Mouse (Mus musculus): Measurements from ENCODE around the gene Mrc2. TPM values are rescaled to one million over a fixed set of nuclear protein-coding genes. Genes with fewer than 3 reads are reported as not detected.

The Mrc2 gene
- 10 to 100 TPM in 3 of 4 experiments, 1 to 10 TPM in 1; 9.8 to 13.3 (median 13.0) TPM for total RNA-seq (2022)

DNA sequence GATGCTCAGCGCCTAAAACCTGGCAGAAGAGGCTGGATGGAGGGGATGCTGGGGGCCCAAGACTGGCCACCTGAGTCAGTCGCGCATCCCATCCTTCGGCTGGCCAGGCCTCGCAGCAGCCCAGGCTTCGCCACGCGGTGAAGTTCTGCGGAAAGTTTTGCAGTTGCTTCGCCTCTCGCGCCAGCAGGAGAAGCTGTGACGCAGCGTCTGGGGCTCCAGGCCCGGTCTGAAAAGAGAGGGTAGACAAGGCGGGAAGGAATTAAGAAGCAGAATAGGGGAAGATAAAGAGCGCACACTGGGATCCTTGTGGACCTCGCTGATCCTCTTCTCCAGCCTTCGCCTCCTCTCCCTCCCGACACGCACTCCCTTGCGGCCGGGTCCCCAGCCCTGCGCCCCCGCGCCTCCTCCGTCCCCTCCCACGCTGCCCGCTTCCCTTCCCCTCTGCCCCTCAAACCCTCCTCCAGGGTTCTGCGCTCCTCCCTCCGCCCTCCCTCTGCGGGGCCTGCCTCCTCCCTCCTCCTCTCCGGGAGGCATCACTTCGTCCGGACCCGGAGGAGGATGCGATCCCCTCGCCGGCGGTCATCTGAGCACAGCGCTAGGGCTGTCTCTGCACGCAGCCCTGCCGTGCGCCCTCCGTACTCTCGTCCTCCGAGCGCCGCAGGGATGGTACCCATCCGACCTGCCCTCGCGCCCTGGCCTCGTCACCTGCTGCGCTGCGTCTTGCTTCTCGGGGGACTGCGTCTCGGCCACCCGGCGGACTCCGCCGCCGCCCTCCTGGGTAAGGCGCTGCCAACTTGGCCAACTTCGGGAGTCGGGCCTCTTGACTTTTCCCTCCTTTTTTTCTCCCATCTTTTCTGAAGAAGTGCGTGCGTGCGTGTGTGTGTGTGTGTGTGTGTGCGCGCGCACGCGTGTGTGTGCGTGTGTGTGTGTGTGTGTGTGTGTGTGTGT lies at the start of gene Mrc2:
TSS of gene Mrc2 (plus strand) at position 520 of the 948 bp plus-strand sequence.
- DNase-seq (ENCODE audit: low spot score): peak; percentile 73

DNA sequence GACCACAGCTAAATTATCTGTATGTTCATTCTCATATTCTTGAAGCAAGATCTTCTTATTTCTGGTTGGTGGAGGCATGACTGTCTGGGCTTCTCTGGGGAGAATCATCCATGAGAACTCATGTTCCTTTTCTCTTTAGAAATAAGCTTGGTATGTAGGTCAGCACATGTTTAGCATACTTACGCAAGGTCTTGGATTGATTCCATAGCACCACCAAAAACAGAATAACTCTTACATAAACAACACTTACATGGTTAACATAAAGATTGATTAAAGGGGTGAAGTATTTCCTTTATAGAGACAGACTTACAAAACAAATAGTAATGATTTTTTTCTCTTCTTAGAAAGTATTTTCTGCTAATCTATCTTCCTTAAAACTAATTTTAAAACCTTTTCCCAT lies 46.1 kb upstream of the Mrc2 start:
- DNase-seq (ENCODE audit: low spot score): no peak

DNA sequence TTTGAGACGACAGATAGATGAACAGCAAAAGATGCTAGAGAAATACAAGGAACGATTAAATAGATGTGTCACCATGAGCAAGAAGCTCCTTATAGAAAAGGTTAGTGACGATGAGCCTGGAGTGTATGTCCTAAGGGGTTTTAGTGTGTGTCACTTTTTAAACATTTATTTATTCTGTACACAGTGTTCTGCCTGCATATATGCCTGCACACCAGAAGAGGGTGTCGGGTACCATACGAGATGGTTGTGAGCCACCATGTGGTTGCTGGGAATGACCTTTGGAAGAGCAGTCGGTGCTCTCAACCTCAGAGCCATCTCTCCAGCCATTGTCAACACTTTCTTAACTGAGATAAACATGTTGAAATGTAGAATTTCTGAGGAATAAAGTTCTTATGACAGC lies 45.7 kb upstream of the Mrc2 start:
- no peak for DNase-seq (ENCODE audit: low spot score)

DNA sequence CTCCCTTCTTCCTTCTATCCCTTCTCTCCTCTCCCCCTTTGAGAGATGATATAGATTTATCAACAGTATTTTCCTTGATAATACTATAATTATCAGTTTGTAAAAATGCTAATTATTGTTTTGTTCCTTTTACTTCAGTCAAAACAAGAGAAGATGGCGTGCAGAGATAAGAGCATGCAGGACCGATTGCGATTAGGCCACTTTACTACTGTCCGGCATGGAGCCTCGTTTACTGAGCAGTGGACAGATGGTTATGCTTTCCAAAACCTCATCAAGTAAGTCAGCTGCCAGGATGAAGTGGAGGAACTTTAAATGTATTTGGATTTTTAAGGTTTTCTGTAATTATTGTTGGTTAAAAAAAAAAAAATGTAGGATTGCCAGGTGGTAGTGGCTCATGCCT lies 45.1 kb upstream of the Mrc2 start:
- DNase-seq (ENCODE audit: low spot score): no peak

DNA sequence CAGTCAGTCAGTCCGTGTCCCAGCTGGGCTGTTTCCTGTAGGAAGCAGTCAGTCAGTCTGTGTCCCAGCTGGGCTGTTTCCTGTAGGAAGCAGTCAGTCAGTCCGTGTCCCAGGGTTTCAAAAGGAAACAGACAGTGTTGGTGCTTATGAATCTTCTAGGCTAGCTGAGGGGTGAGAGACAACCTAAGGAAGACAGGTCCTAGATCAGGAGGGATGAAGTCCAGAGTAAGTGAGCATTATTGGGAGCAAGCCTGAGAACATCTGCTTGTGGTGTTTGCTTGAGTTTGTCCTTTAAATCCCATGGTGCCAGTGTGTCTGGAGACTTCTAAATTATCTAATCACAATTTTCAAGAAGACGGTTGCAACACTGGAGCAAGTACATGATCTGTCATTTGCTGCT lies 32.7 kb upstream of the Mrc2 start:
- DNase-seq (ENCODE audit: low spot score): no peak

DNA sequence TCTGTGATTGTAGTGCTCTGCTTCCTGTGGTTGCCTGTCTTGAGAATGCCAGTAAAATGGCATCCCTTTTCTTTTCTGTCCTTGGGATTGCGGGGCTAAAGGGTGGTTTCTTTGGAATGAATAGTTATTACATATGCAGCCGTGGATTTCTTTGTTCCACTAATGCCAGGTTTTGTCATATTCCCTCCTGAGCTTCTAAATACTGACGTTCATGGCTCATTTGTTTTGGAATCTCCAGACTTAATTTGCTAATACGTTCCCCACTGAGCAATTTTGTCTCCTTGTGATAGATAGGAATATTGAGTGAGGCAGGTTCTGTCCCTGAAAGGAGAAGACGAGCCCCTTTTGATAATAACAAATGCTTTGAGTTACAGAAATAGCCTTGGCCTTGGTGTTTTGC lies 31.3 kb upstream of the Mrc2 start:
- DNase-seq (ENCODE audit: low spot score): no peak

DNA sequence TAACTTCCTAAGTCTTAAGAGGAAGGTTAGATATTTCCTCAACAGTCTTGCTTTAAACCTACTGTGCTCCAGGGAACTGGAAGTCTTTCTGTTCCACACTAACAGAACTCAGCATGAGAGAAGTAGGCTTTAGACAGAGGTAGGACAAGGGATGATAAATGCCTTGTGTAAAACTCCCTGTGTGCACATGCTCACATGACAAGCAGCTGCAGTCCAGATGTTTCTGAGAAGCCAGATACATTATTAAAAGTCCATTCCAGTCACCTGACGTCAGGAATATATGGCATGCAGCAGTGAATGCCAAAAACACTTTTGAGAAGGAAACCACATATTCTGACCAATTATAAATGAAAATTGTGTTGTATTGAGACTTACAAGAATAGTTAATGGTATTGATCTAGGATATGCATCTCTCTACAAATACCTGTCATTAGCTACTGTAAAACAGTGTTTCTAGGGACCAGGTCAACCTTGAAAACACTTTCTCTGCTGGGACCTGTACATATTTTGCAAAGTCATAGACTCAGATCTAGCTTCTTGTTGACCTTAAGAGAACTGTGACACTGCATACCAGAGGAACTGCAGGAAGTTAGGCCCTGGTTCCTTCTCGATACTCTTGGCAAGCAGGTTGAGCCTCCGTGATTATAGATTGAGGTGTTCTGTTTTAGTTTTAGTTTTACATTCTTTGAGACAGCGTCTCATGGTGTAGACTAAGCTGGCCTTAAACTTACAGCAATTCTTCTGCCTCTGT lies 30.7 kb upstream of the Mrc2 start:
- DNase-seq (ENCODE audit: low spot score): no peak

DNA sequence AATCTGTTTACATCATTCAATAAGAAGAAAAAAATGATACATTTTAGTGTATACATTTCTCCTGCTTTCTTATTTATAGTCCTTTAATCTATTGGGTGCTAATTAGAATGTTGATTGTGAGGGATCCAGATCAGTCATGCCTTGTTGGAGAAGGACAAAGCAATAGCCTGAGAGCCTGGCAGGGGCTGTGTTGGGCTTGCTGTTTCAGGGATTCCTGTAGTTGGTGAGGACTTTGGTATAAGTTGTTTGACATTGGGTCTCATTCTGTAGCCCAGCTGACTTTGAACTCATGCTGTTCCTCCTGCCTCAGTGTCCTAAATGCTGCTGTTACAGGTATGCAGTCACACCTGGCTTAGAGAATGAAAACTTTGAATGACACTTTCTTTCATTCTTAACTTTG lies 27.9 kb upstream of the Mrc2 start:
- no peak for DNase-seq (ENCODE audit: low spot score)

DNA sequence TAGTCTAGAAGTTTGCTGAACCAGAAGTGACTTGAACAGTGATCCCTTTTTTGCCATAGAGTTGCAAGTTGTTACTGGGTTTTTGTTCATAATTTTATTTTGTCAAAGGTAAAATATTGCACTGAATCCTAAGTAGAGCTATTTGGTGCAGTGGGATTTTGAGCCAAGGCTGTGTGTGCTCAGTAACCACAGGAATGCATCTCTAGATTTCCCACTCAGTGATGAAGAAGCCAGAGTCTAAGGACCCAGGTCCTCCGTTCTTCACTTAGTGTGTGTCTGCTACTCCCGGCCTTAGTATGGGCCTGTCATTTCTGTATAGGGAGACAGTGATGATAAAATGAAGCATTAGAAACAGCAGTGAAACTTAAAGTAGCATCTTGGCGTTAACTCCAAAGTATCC lies 27.5 kb upstream of the Mrc2 start:
- DNase-seq (ENCODE audit: low spot score): no peak

DNA sequence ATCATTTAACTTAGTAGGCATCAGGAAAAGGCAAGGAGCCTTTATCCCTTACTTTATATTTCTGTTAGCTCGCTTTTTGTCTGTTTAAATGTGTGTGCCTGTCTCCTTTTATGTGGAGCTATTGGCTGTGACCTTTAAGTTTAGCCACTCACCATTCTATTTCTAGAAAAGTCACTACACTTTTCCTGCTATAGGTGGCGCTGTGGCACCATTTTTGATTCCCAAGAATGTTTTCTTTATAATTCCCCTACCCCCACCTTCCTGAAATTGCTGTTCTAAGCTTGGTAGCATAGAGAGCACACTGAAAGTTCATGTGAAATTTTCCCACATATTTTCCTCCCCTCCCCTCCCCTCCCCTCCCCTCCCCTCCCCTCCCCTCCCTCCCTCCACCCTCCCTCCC lies 22.3 kb upstream of the Mrc2 start:
- DNase-seq (ENCODE audit: low spot score): peak; percentile 64

DNA sequence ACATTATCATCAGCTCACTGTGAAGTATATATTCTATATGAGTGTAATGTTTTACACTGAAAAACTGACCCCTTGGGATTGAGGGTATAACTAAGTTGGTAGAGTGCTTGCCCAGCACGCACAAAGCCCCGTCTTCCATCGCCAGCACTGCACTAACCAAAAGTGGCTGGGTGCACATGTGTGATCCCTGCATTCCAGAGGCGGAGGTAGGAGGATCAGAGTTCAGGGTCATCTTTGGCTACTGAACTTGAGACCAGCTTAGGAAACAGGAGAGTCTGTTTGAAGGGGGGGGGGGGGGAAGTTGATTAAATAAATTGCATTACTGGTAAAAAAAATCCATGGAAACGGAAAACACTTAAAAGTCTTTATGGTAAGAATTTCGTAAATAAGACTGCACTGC lies 12.0 kb upstream of the Mrc2 start:
- no peak for DNase-seq (ENCODE audit: low spot score)

DNA sequence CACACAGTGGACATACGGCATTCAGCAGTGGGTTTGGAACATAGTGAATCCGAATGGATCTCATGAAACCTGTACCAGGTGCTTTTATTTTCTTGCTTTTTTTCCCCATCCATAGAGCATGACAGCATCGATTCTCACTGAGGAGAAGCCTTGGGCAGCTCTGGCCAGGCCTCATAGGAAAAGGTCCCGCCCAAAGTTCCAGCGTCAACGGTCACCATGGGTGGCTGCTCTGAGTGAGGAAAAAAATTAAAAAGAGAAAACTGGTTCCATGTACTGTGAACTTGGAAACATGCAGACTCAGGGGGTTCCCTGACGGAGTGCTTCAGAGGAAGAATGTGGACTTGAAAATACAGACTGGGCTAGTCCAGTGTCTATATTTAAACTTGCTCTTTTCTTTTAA lies 11.2 kb upstream of the Mrc2 start:
- no peak for DNase-seq (ENCODE audit: low spot score)

DNA sequence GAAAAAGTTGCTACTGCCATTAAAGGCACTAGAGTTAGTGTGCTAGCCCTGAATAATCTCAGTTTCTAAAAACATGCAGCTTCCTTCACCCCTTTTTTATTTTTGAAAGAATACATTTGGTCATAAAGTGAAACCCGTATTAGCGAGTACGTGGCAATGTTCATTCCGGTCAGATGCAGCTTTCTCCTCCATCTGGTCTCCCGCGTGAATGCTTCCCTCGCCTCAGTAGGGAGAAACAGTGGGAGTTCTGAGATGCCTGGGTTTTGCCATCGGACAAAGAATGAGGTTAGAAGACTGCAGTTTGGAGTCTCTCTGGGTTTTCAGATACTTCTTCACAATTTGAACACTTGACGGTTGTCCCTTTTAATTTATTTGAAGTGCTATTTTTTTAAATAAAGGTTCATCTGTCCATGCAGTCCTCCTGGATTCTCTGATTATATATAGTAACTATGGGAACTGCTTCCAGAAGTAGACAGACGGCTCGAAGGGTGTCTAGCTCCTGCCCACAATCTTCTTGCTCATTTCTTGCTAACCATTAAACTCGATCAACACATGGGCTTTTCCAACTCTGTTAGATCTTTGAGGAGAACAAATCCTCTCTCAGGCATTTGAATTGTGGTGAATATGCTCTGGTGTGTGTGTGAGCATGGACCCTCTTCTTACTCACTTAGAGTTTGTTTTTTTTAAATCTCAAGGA lies 10.5 kb upstream of the Mrc2 start:
- DNase-seq (ENCODE audit: low spot score): no peak

DNA sequence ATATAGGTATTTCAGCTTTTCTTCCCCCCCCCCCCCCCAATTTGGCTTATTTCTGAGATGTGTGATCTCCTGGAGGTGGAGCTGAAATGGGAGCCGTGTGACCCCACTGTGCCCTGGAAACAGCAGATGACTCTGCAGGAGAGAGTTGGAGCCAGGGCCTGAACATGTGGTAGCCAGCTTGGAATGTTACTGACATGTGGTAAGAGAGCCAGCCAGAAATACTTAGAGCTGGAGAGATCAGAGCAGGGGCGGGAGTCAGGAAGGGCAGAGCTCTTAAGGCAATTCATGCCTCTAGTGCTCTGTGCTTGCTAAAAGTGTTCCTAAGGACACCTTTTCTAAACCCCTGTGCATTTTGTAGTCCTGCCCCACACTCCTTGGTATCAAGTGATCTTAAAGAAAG lies 10.0 kb upstream of the Mrc2 start:
- peak; percentile 65 for DNase-seq (ENCODE audit: low spot score)

DNA sequence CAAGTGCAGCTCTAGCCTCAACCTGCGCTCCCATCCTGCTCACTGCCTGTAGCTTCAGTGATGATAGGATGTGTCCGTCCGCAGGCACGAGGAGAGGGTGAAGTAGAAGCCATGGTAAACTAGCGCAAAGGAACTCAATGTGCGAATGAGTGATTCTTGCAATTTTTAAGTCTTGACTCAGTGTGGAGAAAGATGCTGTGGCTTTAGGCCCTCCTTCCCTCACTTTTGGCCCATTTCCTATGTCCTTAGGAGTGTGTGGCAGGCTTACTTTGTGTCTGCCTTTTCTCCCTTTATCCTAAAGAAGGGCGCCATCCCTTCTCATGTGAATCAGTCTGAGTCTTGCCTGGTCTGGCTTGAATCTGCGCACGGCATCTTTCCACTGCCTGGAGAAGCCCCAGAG lies 9.4 kb upstream of the Mrc2 start:
- DNase-seq (ENCODE audit: low spot score): no peak

DNA sequence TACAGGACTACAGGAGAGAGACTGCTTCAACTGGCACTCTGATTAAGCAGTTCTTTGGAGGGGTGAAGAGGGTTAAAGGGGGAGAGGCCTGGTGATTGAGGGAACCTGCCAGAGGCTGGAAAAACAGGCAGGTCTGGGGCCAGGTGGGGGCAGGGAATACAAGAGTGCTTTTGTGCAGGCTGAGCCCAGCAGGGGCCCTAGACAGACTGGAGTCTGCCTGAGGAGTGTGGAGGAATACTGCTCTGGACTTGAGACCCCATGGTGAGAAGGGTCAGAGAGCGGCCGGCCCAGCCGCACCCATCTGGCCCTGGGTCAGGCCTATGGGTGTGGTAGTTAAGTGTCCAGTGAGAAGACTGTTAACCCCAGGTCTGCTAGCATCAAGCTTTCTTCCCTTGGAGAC lies 6.7 kb upstream of the Mrc2 start:
- DNase-seq (ENCODE audit: low spot score): no peak

DNA sequence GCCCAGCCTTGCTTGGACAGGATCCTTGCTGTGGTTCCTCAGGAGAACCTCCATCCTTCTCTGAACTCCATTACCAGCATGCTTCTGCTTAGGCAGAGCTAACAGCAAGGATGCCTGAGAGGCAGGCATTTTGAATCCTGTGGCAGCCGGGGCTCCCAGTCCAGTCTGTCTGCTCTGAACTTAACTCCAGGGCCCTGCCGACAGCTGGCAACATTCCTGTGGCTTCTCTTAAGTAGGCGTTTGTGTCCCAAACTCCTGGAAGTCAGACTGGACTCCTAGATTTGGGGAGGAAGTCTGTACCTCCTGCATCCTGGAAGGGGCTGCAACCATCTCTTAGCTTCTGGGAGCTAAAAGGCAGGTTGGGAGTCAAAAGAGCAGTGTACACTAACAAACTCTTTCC lies 3.0 kb upstream of the Mrc2 start:
- DNase-seq (ENCODE audit: low spot score): no peak

DNA sequence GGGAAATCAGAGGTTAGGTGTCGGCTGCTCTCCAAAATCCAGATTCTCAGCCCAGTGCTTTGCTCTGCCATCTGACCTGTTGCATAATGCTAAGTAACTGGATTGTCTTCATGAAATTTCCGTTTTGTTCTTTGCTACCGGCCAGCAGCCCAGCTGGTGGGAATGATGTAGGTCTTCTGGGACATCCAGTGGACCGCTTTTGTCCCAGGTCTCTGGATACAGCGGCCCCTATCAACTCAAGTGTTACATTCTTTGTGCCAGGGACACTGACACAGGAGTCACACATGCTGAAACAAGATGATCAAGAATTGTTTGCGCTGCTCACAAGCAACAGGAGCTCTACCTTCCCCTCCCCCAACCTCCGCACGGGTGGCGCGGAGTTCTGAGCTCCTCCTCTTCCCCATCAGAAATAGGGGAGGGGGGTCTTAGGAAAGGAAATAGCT lies 741 bp upstream of the Mrc2 start:
- DNase-seq (ENCODE audit: low spot score): peak; percentile 70

DNA sequence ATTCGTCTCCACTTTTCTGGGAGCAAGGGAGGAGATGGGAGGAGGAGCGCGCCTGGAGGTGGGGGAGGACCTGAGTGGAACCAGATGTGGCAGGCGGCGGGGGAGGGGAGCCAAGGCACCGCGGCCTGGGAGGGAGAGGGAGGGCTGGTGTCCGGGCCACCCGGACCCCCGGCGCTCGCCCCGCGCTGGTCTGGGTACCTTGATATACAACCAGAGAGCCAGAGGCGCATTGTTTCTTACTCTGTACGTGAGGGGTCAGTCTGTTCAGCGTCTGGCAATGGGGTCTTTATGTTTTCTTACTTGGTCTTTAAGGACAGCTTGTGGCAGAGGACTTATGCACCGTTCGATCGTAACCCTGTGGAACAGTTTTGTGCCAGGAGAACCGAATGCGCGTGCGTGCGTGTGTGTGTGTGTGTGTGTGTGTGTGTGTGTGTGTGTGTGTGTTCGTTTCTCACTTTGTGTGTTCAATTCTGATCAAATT lies 698 bp downstream of the Mrc2 start:
- DNase-seq (ENCODE audit: low spot score): no peak

DNA sequence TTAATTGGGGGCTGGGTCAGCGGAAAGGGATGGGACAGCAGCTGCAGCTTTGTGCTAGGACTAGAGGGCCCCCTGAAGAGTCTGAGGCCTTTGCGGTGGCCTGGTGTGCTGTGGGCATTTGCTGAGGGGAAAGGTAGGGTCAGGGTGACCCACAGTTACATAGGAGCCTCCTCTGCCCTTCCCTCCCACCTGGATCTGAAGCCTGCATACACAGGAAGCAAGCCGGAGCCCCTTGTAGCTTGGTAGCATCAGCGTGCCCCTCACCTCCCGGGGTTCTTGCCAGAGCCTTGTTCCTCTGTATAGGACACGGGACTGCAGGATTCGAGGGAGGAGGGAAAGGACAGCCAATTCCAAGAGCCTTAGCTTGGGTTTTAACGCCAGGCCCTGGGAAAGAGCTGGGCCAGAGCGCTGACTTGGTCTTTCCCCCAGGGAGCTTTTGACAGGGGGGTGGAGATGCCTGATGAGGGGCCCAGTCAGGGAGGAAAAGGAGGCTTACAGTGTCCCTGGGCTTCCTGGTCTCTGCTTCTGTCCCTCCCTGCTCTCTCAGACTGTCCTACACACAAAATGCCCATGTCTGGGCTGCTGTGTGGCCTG lies 1.6 kb downstream of the Mrc2 start:
- no peak for DNase-seq (ENCODE audit: low spot score)

DNA sequence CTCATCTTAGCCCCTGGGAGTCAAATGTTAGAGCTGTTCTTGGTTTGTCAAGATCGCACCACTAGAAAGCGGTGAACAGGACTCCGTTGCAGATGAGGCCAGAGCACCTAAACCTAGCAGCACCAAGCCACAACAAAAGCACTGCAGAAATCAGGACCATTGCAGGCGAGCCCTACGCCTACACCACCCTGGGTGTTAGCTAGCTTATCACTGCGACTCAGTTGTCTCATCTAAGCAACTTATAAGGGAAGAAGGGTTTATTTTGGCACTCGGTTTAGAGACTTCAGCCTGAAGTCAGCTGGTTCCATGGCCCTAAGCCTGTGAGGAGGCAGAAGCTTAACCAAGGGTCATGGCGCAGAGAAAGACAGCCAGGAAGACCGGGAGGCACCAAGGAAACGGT lies 3.6 kb downstream of the Mrc2 start:
- DNase-seq (ENCODE audit: low spot score): no peak

DNA sequence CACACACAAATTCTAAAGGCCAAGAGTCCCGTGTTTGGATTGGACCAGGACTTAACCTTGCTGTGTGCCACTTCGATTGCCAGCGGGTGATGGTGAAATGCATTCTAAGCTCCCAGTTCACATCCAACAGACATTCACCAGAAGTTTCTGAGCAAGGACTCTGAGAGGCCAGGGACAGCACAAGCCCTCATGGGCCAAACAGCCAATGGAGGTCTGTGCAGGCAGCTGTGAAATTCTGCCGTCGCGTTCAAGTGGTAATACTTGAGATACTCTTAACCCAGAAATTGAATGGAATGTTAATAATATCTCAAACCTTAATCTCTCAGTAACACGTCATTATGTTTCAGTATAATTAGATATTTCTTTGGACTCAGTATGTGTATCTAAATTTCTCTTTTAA lies 17.8 kb downstream of the Mrc2 start:
- no peak for DNase-seq (ENCODE audit: low spot score)

All from heart, adult 8-10 months (tissue).